11 mouse cellular contexts compared by ENCODE assay signal in the genomic region with DNA sequence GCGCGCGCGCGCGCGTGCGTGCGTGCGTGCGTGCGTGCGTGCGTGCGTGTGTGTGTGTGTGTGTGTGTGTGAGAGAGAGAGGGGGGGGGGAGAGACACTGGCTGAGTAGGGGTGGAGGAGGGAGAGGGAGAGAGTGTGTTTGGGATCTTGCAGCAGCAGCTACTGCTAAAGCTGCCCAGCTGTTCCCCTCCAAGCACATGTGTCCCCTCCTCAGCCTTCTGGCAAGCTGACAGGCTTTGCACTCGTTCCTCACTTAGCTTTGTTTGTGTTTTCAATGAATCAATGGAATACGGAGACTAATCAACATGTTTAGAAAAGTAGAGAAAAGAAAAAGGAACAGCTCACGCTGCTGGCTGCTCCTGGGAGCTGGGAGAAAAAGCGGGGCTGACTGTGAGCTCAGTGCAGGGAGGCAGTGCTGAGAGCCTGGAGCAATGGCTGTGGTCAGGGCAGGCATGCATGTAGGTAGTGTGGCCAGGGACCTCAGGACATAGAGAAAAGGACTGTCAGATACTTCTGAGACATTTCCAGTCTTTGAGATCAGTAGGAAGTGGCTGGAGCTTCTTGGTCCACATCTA. TPM values are rescaled to one million over a fixed set of nuclear protein-coding genes. Genes with fewer than 3 reads are reported as not detected.
DNase-seq lines count a peak whose midpoint lies in the region.
"Had no signal": no experiment of that assay in that cellular context is flagged by ENCODE, and none has a peak within 500 bp of the region (broad histone marks: within the 10 kb centered on the region; RNA-seq: fewer than 3 reads in every experiment).

No protein-coding gene starts in this region.

- DNase-seq in frontal cortex, postnatal 10 days (ENCODE audit: low spot score in 2 of 2) = peak; percentile 37 to 58
- DNase-seq in frontal cortex, postnatal 25 days (ENCODE audit: low spot score in 2 of 2) = no peak
- DNase-seq in left cerebral cortex, postnatal 10 days (ENCODE audit: extremely low spot score in 1 of 2, low spot score in 2 of 2) = peak; percentile 35 to 47
- DNase-seq in left cerebral cortex, adult 11 months (ENCODE audit: low spot score) = no peak
- peak; percentile 59 for DNase-seq in right cerebral cortex, postnatal 4 days
- no peak for DNase-seq in right cerebral cortex, adult 18-20 months
- no peak for DNase-seq in embryo, embryonic 9.5 days (ENCODE audit: extremely low spot score)
- no peak for DNase-seq in cerebellum, adult 9-10 months
- DNase-seq: B cell, adult 2 months; kidney, adult 8-10 months; thymus, adult 18-20 months had no signal

- intact Hi-C loops in left cerebral cortex, postnatal 10 days (cut with DNase I) = no loop called here

RNA-seq across cellular contexts. Expression of a gene that starts 57.1 kb away (rescaled TPM):
- total RNA-seq in left cerebral cortex, postnatal 10 days (2021) = 10 to 100 TPM; 13.4 to 16.3 TPM

Comparison
In these comparisons a context has a peak if more than half of its experiments do, and no peak if none do; other contexts are left out.
1. DNase-seq: peak in frontal cortex, postnatal 10 days (2 of 2), left cerebral cortex, postnatal 10 days (2 of 2) and right cerebral cortex, postnatal 4 days (single experiment); none in frontal cortex, postnatal 25 days (0 of 2), left cerebral cortex, adult 11 months (single experiment), right cerebral cortex, adult 18-20 months (single experiment), embryo, embryonic 9.5 days (single experiment) and cerebellum, adult 9-10 months (single experiment).